Mouse (Mus musculus): ENCODE data around the gene Gm10134.
"Not testable (repeated sequence)": the region's sequence is repeated elsewhere in the genome, so short reads cannot be mapped to it uniquely, and the experiment has no call there.

The Gm10134 gene

DNA sequence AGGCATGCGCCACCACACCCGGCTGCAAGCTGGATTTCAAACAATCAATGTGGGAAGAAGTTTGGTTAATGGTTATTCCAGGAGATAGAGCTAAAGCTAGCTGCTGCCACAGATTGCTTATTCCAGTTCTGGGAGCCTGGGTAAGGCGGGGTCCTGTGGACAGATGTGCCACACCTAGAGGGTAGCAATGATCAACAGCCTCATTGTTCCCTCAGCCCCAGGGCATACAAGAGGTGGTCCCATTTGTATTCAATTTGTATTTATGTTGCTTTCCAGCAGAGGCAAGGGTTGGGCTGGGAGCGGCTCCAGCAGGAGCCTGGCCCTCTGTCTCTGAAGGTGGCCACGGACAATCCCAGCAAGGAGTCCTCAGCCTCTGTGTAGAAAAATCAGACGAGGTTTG, 396 bp downstream of the Gm10134 start:
- DNase-seq = no peak

DNA sequence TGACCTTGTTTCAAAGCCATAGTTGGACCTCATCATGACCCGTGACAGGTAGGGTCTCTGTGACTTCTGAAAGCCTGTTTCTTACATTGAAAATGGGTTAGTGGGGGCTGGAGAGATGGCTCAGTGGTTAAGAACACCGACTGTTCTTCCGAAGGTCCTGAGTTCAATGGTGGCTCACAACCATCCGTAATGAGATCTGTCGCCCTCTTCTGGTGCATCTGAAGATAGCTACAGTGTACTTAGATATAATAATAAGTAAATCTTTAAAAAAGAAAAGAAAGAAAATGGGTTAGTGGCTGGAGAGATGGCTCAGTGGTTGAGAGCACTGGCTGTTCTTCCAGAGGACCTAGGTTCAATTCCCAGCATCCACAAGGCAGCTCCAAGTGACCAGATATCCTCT, 5.7 kb downstream of the Gm10134 start:
- not testable (repeated sequence) for DNase-seq

DNA sequence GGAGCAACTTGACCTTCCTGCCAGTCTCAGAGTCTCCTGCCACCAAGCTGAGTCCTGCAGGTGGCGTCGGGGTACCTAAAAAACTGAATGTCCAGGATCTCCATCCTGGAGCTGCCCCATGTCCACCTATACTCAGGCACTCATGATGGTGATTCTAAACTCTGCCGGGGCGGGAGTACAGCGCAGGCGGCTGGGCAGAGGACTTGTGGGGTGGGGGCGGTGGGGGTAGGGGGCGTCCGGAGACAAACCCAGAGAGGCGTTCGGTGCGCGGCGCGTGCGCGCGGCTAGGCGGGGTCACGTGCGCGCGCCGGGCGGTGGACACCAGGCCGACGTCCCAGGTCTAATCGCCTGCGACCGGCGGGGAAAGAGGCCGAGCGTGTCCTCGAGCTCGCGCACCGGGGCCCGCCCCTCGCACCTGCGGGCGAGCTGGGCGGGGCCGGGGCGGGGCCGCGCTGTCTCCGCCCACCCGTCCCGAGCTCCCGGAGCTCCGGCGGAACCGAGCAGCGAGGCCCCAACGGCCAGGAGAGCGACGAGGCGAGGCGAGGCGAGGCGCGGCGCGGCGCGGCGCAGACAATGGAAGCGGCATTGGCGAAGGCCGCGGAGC, 7.0 kb downstream of the Gm10134 start, which contains the start of gene Ralgds:
Gene Ralgds (plus strand): TSS at position 328 of the 604 bp plus-strand sequence.
- peak; percentile 64 to 71 for DNase-seq

DNA sequence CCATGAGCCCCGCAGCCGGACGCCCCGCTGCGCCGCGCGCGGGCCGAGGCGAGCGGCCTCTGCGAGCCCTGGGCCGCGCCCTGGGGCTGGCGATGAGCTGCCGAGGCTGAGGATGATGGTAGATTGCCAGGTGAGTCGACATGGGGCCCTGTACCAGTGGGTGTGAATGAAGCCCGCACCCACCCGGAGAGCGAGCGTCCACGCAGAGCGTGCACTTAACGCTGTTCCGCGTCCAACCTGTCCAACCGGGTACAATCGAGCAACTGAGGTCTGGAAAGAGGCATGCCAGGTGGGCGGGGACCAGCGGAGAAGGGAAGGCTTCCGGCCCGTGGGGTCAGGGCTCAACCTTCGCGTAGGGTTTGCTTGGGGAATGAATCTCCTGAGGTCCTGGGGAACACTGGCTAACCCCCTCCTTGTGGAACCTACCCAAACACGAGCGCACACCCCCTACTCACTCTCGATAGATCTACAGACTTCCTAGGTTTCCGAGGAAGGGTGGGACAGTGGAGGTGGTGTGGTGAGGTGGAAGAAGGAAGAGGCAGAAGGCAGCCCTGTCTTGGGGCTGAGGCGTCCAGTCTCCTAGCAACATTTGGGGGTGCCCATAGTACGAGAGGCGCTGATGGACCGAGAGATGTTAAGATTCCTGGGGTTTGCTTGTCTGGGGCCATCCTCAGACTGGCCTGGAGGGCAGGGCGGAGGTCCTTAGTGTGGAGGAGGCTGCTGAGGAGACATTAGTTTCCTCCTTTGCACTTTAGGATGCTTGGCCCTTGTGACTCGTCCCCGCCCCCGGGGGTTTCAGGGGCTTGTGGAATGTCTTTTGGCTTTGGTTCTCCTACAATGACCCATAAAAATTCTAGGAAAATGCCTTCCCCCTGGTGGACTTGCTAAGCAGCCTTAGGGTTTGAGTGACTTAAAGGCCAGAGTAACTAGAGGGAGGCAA, 7.8 kb downstream of the Gm10134 start:
- DNase-seq = peak; percentile 38 to 46

DNA sequence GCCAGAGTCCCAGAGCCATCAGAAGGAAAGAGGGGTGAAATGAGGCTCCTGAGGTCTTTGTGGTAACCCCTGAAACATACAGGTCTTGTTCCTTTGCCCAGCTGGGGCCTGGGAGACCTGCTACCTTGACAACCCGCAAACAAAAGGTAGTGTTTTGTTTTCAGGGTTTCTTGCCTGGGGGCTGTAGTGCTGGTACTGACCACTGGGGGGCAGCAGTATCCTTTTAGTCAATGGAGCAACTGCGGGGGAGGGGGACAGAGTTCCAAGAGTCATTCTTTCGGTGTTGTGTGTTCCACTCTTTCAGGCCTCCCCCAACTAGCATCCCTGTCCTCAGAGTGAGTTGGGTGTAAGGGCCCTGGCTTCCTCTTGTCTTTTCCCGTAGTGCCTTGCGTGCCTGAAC, 8.6 kb downstream of the Gm10134 start:
- DNase-seq = peak; percentile 74 to 85

DNA sequence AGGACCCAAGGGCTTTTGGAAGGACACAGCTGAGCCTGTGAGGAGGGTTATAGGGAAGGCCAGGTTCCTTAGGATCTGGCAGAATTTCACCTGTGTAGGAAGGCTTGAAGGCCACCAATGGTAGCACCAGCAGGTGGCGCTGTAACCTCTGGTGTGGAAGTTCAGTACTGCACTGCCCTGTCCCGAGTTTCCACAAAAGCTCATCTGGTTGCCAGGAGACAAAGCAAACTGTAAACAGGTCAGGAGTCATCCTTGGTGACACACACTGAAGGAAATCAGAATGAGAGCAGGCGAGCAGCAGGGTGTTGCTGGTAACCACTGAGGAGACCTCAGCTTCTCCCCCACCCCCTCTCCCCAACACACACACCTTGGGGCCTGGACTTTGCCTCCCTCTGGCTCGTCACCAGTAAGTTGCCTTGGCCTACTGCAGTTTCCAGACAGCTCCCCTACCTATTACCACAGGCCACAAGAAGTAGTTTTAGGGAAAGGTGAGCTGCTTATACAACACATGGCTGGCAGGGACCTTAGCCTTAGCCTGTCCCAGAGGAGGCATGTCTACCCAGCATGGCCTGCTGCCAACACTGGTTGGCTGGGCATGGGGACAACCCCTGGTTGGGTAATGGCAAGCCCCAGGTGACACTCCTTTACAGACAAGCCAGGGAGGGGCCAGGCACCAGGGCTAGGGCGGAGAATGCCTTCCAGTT, 11.5 kb downstream of the Gm10134 start:
- DNase-seq = peak; percentile 64 to 73

DNA sequence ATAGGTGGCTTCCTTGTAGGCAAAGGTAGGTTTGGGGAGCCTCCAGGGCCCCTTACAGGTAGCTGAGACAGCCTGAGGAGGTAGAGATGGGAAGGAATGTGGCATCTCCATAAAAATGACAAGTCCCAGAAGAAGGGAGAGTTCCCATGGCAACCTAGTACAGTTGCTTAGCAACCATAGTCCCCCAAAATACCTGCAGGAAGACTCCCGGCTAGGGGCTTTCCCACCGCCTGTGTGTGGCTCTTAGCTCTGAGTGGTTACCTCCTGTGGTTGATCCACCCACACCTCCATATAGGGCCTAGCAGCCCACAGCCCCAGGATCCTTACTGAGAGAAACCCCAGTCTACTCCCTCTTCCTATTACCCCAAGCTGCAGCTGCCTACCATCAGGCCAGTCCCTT, 12.3 kb downstream of the Gm10134 start:
- peak in 1 of 2 experiments; percentile 43 for DNase-seq

DNA sequence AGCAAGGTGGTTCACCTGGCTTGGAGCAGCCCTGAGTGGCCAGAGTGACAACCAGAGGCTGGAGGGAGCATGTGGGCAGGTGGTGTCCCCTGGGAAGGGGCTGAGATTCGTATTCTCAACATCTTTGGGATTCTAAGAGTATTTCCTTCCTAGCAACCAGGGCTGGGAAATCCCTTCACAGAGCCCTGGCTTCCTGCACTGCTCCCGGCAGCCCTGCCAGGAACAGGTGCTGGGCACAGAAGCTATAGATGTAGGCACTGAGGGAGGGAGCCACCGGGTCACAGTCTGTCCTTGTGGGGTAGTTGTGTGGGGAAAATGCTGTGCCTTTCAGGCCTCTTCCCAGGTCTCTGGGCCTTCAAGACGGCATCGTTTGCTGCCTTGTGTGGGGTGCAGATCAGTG, 14.7 kb downstream of the Gm10134 start:
- DNase-seq = no peak

DNA sequence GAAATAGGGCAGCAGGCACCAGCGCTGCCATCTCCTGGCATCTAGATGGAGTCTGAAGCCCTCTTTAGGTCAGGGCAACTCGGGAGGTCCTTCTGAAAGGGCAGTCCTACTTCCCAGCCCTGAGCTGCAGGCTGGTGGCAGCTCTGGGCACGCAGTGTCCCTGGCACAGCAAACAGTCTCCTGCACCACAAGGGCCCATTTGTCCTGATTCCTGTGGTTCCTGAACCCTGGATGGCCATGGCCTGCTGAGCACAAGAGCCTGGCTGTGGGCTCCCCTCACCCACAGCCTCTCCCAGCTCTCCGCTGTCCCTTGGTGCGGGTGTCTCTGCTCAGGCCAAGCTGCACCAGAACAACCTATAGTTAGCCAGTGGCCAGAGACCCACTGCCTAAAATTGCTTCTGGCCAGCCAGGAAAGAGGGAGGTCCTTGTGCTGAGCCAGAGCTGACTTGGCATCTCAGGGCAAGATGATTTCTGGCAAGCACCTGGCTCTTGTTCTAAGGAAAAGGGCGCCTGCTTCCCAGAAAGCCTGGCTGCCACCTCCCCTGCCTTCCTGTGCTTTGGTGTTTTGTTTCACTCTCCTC, 15.8 kb downstream of the Gm10134 start:
- DNase-seq = no peak

DNA sequence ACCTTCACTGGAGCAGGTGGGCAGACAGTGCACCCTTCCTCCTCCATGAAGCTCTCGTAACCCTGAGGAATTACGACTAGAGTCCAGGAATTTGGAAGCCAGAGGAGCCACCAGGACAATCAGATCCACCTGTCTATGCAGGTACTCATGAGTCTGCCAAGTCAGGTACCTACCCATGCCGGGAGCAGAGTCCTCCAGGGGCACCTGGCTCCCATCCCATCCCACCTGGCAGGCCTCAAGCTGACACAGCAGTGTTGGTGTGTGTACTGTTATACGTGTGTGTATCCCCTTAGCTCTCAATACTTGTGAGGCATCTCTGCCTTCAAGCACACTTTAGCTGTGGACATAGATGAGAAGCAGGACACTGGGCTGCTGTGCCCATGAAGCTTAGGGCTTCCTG, 16.3 kb downstream of the Gm10134 start:
- DNase-seq = no peak

DNA sequence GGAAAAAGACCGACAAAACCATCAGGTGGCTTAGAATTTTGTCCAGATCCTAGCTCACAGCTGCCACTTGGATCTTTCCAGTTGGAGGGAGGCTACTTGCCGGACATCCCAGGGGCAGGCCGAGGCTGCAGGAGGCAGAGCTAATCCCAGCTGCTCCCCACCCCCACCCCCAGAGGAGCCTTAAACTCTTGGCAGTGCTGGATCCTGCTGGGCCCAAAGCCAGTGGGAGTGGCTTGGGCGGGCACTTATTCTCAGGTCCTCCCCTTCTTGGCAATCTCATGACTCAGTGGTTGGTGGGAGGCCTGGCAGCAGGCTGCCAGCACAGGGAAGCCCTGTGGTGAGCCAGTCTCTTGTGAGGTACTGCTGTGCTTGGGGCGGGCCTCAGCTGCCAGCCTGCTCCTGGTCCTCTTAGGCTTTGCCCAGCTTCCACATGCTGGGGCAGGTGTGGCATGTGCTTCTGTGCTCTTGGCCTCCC, 17.8 kb downstream of the Gm10134 start:
- DNase-seq = no peak

DNA sequence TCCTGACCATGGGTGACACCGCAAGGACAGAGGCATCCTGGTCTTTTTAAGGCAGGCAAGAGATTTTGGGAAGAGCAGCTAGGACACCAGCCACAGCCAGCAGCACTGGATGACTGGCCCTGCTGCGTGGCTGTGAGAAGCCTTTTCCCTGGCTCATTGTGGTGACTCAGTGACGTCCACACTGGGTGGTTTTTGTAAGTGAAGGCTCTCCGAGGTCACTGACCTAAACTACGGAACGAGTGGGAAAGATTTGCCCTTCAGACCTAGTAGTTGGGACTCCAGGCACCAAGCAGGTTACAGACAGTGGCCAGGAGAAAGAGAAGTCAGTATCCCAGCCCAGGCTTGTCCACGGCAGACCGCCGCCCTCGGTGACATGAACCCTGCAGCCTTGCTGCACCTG, 18.5 kb downstream of the Gm10134 start:
- no peak for DNase-seq

DNA sequence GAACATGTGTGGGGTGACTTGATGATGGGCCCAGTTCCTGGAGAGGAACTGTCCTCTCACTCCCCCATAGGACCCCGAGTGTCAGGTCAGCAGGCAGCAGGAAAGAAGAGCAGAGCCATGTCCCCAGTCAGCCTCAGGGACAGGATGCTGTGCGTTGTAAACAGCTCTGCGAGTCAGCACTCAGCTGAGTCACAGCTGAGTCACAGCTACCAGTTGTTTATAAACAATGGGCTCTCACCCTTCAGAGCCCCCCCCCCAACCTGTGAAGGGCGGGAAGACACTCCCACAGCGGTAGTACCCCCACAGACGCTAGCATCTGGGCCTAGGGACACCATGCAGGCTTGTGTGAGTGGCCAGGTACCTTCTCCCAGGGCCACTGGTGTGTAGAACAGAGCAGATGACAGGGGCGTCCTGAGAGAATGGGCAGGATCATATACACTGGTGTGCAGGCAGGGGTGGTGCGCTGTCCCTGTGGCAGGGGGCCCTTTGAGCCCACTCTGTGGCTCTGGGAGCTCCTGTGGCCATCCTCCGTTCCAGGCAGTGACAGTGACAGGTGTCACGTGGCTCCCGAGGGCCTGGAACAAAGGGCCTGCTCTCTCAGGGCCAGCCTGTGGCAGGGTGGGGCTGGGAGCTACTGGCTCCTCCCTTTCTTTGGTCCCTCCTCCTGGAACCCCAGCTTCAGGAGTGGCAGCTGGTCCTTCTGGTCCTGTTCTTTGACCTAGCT, 19.5 kb downstream of the Gm10134 start:
- no peak for DNase-seq

DNA sequence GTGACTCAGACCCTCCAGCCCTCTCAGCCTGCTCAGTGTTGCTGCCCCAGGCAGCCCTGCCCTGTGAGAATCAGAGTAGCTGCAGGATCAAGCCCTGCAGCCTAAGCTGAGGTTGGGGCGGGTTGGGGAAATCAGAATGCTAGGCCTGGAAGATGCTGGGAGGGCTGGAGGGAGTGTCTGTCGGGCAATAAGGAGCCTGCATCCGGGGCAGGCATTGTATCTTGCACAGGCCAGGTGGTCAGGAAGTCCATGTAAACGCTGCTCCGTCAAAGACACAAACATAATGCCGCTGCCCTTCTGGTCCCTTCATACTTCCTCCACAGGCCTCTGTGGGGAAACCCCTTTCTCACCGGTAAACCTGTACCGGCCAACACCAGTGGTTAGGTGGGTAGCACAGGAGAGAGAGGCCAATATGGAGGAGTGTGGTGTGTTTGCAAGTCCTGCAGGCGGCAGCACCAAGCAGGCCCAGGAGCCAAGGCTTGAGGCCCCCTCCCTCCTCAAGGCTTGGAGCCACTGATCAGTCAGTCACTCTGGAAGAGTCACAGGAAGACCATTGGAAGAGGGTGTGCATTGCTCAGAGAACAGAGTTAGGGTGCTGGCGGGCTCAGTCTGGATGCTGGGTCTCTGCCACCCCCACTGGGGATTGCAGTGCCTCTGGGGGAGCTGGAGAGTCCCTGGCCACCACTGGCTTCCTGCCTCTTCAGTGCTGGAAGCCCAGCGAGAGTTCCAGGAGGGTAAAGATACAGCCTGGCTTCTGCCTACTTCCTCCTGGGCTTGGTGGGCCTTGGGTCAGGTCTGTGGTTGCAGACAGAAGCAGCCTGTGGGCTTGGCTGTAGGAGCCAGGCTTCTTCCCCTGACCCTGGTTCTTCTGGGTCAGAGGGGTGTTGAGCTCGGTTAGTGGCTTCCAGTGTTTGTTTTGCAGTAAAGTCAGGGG, 20.3 kb downstream of the Gm10134 start:
- no peak for DNase-seq

DNA sequence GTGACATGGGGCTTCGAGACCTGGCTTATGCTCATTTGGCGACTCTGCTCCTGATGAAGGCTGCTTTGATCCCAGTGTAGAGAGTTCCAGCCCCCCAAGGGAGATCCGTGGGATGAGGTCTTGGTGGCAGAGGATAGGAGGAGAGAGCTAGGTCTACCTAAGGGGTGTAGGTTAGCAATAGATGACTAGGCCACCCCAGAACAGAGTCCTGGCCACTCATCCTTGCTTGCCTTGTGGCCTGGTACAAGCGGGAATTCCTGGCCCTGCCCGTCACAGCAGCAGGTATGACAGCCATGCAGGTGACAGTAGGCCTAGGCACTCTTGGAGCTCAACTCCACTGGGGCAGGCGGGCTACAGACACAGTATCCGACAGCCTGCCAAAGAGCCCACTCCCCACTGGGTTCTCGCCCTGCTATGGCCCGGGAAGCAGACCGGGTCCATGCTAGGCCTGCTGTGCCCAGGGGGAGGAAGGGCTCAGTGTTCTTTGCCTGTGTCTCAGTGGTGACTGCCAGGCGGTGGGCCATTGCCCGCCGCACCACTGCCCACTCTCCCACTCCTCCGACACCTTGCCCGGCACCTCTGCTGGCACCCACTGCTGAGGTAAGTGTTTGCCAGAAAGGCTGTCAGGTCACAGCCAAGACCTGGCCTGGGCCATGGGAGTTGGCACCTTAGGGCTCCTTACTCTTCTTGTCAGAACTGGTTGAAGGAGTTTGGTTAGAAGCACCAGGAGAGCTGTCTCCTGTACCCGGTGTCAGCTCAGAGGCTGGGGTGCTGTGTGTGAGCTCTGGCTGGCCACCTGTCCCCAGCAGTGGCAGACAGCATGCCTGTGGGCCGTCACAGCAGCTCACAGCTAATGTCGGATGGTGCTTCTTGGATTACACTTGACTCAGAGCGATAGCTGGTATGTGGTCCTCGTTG, 21.8 kb downstream of the Gm10134 start:
- DNase-seq = no peak

DNA sequence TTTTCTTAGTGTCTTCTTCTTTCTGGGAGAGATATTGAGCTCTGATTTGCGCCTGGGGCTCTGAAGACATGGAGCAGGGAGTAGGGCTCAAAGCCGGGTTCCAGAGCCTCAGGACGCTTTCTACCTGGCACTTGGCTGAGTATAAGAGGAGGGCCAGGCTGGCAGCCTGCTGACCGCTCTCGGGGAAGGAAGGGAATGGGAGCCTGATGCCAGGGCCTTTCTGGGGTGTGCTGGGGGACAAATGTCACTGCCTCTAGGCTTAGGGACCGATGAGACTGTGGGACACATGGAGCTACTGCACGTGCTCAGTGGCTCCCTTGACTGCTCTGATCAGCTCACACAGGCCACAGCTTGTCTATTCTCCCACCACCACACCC, 22.4 kb downstream of the Gm10134 start:
- DNase-seq = no peak

DNA sequence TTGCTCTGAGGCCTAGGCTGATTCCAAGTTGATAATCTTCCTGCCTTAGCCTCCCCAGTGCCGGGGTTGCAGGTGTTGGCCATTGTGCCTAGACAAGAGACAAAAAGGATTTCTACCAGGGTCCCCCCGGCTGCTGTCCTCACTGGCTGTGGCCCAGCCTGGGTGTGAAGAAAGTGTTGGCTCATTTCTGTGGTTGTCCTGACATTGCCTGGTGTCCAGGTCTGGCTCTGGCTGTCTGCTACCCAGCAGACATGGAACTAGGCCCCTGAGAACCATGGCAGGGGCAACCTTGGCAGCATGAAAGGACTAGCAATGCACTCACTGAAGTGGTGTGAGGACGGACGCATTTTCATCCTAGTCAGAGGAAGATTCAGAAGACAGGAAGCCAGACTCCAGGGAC, 24.0 kb downstream of the Gm10134 start:
- DNase-seq = no peak

DNA sequence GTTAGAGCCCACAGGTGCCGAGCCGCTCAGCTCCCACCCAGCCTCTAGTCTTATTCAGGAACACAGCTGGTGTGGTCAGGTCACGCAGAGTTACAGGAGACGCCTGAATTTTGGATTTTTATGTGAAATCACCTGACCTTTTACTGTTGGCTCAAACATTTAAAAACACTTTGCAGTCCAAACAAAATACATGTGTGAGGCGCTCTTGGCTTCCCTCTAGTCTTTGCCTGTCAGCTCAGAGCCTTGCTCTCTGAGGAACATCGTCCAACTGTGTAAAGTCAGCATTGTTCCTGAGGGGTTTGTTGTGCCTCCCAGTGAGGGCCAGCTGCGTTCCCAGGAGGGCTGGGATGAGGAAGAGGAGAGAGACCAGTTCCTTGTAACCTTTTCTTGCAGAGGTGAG, 24.4 kb downstream of the Gm10134 start:
- DNase-seq = no peak

DNA sequence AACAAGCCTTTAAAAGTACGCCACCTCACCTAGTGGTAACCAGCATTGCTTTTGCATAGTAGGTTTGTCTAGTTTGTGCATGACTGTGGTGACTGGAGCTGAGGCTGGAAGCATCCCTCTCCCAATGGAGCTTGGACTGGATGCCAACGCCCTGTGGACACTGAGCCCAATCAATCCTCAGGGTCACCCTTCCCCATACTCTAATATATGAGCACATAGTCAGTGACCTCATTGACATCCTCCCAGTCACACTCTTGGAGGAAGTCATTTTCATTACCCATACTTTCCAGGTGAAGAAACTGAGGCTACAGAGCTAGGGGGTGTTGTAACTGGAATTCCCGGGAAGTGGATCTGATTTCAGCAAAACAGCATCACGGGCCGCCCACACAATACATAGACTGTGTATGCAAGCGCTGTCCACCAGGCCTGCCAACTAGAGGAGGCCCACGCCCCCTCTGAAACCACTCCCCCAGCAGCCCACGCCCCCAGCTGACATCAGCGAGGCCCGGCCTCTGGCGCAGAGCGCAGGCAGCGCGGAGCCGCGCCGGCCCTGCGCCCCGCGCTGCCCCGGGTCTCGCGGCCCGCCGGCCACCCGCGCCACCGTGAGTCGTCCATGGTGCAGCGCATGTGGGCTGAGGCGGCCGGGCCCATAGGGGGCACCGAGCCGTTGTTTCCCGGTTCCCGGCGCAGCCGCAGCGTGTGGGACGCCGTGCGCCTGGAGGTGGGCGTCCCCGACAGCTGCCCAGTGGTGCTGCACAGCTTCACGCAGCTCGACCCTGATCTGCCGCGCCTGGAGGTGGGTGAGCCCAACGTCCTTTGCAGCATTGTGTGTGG, 27.3 kb downstream of the Gm10134 start:
- DNase-seq = peak; percentile 67 to 72
